10 mouse cellular contexts compared by ENCODE assay signal in genomic region chr11:43549701-43550100, GRCm38 (mm10). TPM values are rescaled to one million over a fixed set of nuclear protein-coding genes. Genes with fewer than 3 reads are reported as not detected.
DNase-seq lines count a peak whose midpoint lies in the region; ATAC-seq and TF ChIP-seq lines count a peak whose summit lies in the region.
"Had no signal": no experiment of that assay in that cellular context is flagged by ENCODE, and none has a peak within 500 bp of the region (broad histone marks: within the 10 kb centered on the region; RNA-seq: fewer than 3 reads in every experiment).

No protein-coding gene starts in this region.

- ATAC-seq in liver, embryonic 14.5 days (ENCODE audit: insufficient read depth): peak; percentile 56

- no peaks in the 10 kb centered on the region for H3K36me3 ChIP-seq in liver, embryonic 14.5 days (replicated peaks; ENCODE audit: control insufficient read depth, insufficient read depth, low read depth)
- H3K36me3 ChIP-seq: embryonic facial prominence, embryonic 15.5 days had no signal

- no peak for TF ChIP-seq CTCF in liver, embryonic 14.5 days (IDR thresholded peaks at IDR 0.05; ENCODE audit: low read depth)

- no peak overlapping the region for H3K27ac ChIP-seq in liver, embryonic 14.5 days
- H3K27ac ChIP-seq: embryonic facial prominence, embryonic 15.5 days; midbrain, embryonic 12.5 days had no signal

- no peak overlapping the region for H3K4me2 ChIP-seq in liver, embryonic 14.5 days (ENCODE audit: low read depth)
- H3K4me2 ChIP-seq: embryonic facial prominence, embryonic 15.5 days; midbrain, embryonic 12.5 days had no signal

- intact Hi-C loops in left cerebral cortex, postnatal 4 days (cut with DNase I): no loop called here

- no peak overlapping the region for H3K4me3 ChIP-seq in liver, embryonic 14.5 days (ENCODE audit: insufficient read depth in 1 of 2, low read depth in 2 of 2, low read length in 2 of 2)
- H3K4me3 ChIP-seq: embryonic facial prominence, embryonic 15.5 days; midbrain, embryonic 12.5 days had no signal

- H3K9me3 ChIP-seq in liver, embryonic 14.5 days (ENCODE audit: control insufficient read depth, low read length): no peaks in the 10 kb centered on the region
- H3K9me3 ChIP-seq: embryonic facial prominence, embryonic 15.5 days; midbrain, embryonic 12.5 days had no signal

- H3K4me1 ChIP-seq in liver, embryonic 14.5 days (replicated peaks; ENCODE audit: control insufficient read depth in 2 of 2, insufficient read depth in 2 of 2, low read length in 1 of 2): peaks cover 0 to 29% of the 10 kb centered on the region in 2 experiments; a peak in 2 of 4 replicates

- H3K27me3 ChIP-seq in liver, embryonic 14.5 days (ENCODE audit: control insufficient read depth, insufficient read depth, low read length): no peaks in the 10 kb centered on the region
- H3K27me3 ChIP-seq: embryonic facial prominence, embryonic 15.5 days; midbrain, embryonic 12.5 days had no signal

- TF ChIP-seq EP300 in liver, embryonic 14.5 days (IDR thresholded peaks at IDR 0.05; ENCODE audit: low read depth): no peak

- WGBS in liver, embryonic 14.5 days (ENCODE audit: insufficient replicate concordance): 68% methylated on average over 11 of the region's 11 CpGs

- H3K9ac ChIP-seq in liver, embryonic 14.5 days (replicated peaks): no peak overlapping the region
- H3K9ac ChIP-seq: embryonic facial prominence, embryonic 15.5 days; midbrain, embryonic 12.5 days had no signal

- peak; percentile 31 for DNase-seq in left cerebral cortex, postnatal 4 days
- no peak for DNase-seq in left cerebral cortex, adult 11 months (ENCODE audit: low spot score)
- DNase-seq in cerebellum, postnatal 36 days: peak; percentile 24 to 40
- DNase-seq in heart, postnatal 4 days: peak; percentile 59
- DNase-seq in liver, embryonic 14.5 days (ENCODE audit: low read depth in 3 of 3, low spot score in 3 of 3): no peak
- DNase-seq in testis, postnatal 10 days (ENCODE audit: low spot score): peak; percentile 65
- no peak for DNase-seq in right cerebral cortex, postnatal 36 days (ENCODE audit: low spot score in 2 of 2)
- no peak for DNase-seq in thymus, postnatal 0 days (ENCODE audit: low spot score)

RNA-seq across cellular contexts. Expression of gene Ccnjl, which starts 21.1 kb away (rescaled TPM):
- 1 to 10 TPM; 4.8 to 5.3 TPM for total RNA-seq in left cerebral cortex, postnatal 4 days (2021)
- 10 to 100 TPM; 10.4 to 12.0 TPM for total RNA-seq in heart, postnatal 4 days (2021)
- polyA plus RNA-seq in liver, embryonic 14.5 days (2012; rRNA removed): 0.79 and 0.91 TPM in 2 replicates
- polyA plus RNA-seq in liver, embryonic 14.5 days (2014; fragmentation: Nextera tagmentation; extraction: Ambion mirVana): 1.2 and 1.5 TPM in 2 replicates
- polyA plus RNA-seq in thymus, postnatal 0 days (2015; fragmentation: Nextera tagmentation; extraction: Ambion mirVana): 6.4 and 8.5 TPM in 2 replicates

RNA-seq across cellular contexts. Expression of gene 4933415A04Rik, which starts 37.1 kb away (rescaled TPM):
- total RNA-seq in left cerebral cortex, postnatal 4 days (2021): 1 to 10 TPM; 1.7 to 2.2 TPM
- total RNA-seq in heart, postnatal 4 days (2021): 1 to 10 TPM; 3.3 to 3.8 TPM
- 0.11 and 0.12 TPM in 2 replicates for polyA plus RNA-seq in liver, embryonic 14.5 days (2012; rRNA removed)
- polyA plus RNA-seq in liver, embryonic 14.5 days (2014; fragmentation: Nextera tagmentation; extraction: Ambion mirVana): 0.17 and 0.29 TPM in 2 replicates
- 2.6 and 4.4 TPM in 2 replicates for polyA plus RNA-seq in thymus, postnatal 0 days (2015; fragmentation: Nextera tagmentation; extraction: Ambion mirVana)

RNA-seq across cellular contexts. Expression of gene Fabp6, which starts 51.6 kb away (rescaled TPM):
- not detected for total RNA-seq in left cerebral cortex, postnatal 4 days (2021)
- total RNA-seq in heart, postnatal 4 days (2021): not detected
- not detected in 2 replicates for polyA plus RNA-seq in liver, embryonic 14.5 days (2012; rRNA removed)
- not detected in 2 replicates for polyA plus RNA-seq in liver, embryonic 14.5 days (2014; fragmentation: Nextera tagmentation; extraction: Ambion mirVana)
- 8.4 and 11.8 TPM in 2 replicates for polyA plus RNA-seq in thymus, postnatal 0 days (2015; fragmentation: Nextera tagmentation; extraction: Ambion mirVana)
- polyA plus RNA-seq: midbrain, embryonic 12.5 days had no signal

Comparison
In these comparisons a context has a peak if more than half of its experiments do, and no peak if none do; other contexts are left out.
1. DNase-seq: peak in left cerebral cortex, postnatal 4 days (single experiment), cerebellum, postnatal 36 days (2 of 2), heart, postnatal 4 days (single experiment) and testis, postnatal 10 days (single experiment); none in left cerebral cortex, adult 11 months (single experiment), liver, embryonic 14.5 days (0 of 3), right cerebral cortex, postnatal 36 days (0 of 2) and thymus, postnatal 0 days (single experiment).